Mouse (Mus musculus) intestine, postnatal 0 days (tissue): Measurements from ENCODE around the gene Actr6. TPM values are rescaled to one million over a fixed set of nuclear protein-coding genes. Genes with fewer than 3 reads are reported as not detected.
"Not testable (repeated sequence)": the region's sequence is repeated elsewhere in the genome, so short reads cannot be mapped to it uniquely, and the experiment has no call there.

ENCODE experiments used
- ATAC-seq: fragments of 200-750 bp; cut with Nextera tagmentation; 2 replicates; pipeline ENCODE4 v1.8.0; 2017; ENCODE audit warnings: mild to moderate bottlenecking, moderate TSS enrichment, moderate library complexity
- H3K27ac ChIP-seq: fragments of 300-500 bp; sonication (generic); 2 replicates; pipeline ENCODE4 v1.5.1; 2014; ENCODE audit warnings: mild to moderate bottlenecking, low read depth, low read length, moderate library complexity
- H3K27me3 ChIP-seq: fragments of 300-500 bp; sonication (generic); replicated peaks from 2 replicates; pipeline ENCODE4 v1.6.1; 2014; ENCODE audit warnings: low read length, mixed read lengths; ENCODE audit not compliant: control insufficient read depth, insufficient read depth
- H3K36me3 ChIP-seq: fragments of 300-500 bp; sonication (generic); 2 replicates; pipeline ENCODE4 v1.6.1; 2014; ENCODE audit warnings: mild to moderate bottlenecking, moderate library complexity; ENCODE audit not compliant: control insufficient read depth, insufficient read depth
- H3K4me1 ChIP-seq: fragments of 300-500 bp; sonication (generic); replicated peaks from 2 replicates; pipeline ENCODE4 v1.6.1; 2014; ENCODE audit warnings: antibody characterized with exemption, low read length, mixed read lengths; ENCODE audit not compliant: control insufficient read depth, insufficient read depth
- H3K4me2 ChIP-seq: fragments of 300-500 bp; sonication (generic); replicated peaks from 2 replicates; pipeline ENCODE4 v1.6.1; 2014; ENCODE audit warnings: low read depth, mild to moderate bottlenecking, moderate library complexity
- H3K4me3 ChIP-seq: fragments of 300-500 bp; sonication (generic); 2 replicates; pipeline ENCODE4 v1.5.1; 2014; ENCODE audit warnings: low read depth, low read length
- H3K9ac ChIP-seq: fragments of 300-500 bp; sonication (generic); 2 replicates; pipeline ENCODE4 v1.6.1; 2014; ENCODE audit warnings: mild to moderate bottlenecking, low read depth, low read length
- H3K9me3 ChIP-seq: fragments of 300-500 bp; sonication (generic); 2 replicates; pipeline ENCODE4 v1.6.1; 2016; ENCODE audit warnings: mixed run types; ENCODE audit not compliant: control insufficient read depth
- CTCF ChIP-seq: sonication (generic); IDR thresholded peaks from 2 replicates; pipeline ENCODE4 v1.5.1; 2016; ENCODE audit warnings: low read depth, mild to moderate bottlenecking, control low read depth, antibody characterized with exemption, moderate library complexity
- WGBS: fragments of 180-500 bp; shearing (Covaris S2); extraction: QIAGEN DNeasy Blood & Tissue Kit; methylation state at CpG from one replicate; pipeline ENCODE4 v1.1.7; 2014; 5-methylcytosine and 5-hydroxymethylcytosine counted together
- polyA plus RNA-seq: library from polyadenylated mRNA; unstranded; fragments of >200 nt; fragmentation: Nextera tagmentation; extraction: Ambion mirVana; gene quantifications from 2 replicates; pipeline ENCODE4 v1.2.1, GENCODE M21; 2015

The Actr6 gene
- polyA plus RNA-seq, 1 experiment from 2014 or later: 12.5 TPM

DNA sequence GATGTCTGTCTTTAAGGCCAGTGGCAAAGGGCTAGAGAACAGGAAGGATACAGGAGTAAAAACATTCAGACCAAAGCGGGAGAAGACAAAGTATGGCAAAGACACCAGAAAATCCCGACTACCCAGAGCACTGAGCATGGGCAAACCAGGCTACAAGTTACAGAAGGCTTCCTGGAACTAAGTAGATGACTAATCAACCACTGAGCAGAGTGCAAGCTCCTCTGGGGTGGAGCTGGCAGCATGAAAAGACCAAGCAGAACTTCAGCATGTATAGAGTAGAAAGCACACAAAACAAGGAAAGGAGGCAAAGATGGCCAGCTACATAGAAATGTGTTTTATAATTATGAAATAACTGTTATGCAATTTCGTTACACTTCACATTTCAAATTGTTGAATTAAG, 51.6 kb downstream of the Actr6 start:
- no peak for TF ChIP-seq CTCF
- H3K4me3 ChIP-seq: no peak overlapping the region
- H3K4me1 ChIP-seq: no peaks in the 10 kb centered on the region
- no peak overlapping the region for H3K4me2 ChIP-seq
- H3K27ac ChIP-seq: no peak overlapping the region
- 82% methylated on average over 3 of the region's 3 CpGs for WGBS
- no peak for ATAC-seq
- no peaks in the 10 kb centered on the region; the same call in 1 of the 2 replicates for H3K36me3 ChIP-seq
- H3K9ac ChIP-seq: no peak overlapping the region
- H3K9me3 ChIP-seq: no peaks in the 10 kb centered on the region
- no peaks in the 10 kb centered on the region for H3K27me3 ChIP-seq

DNA sequence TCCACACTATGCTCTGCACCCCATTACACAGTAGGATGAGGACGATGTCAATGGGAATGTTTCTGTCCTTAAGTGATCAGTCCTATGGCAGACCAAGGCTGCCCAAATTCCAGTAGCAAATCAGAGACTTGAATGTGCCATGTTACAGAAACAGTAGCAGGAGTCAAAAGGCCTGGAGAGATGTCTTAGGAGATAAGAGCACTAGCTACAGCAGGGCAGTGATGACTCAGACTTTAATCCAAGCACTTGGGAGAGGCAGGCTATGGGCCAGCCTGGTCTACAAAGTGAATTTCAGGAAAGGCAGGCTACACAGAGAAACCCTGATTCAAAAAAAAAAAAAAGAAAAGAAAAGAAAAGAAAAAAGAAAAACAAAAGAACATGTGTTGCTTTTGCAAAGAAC, 52.6 kb downstream of the Actr6 start:
- TF ChIP-seq CTCF: no peak

DNA sequence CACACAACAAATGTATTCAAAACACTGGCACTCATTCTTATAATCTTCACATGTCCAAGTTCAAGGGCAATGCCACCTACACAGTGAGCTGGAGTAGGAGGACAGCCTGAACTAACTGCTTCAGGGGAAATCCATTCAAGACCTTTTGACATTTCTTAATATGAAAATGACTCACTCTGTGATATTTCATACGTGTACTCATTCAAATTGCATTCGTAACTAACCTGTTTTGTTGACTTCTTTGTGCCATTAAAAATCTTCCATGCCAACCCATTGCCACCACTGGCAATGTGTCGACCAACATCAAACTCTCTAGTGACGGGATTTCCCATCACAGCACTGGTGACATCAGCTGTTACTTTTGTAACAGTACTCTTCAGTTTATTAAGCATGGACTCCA, 54.0 kb downstream of the Actr6 start:
- Histone ChIP-seq H3K4me3 (no peak overlapping the region), H3K9me3 (no peaks in the 10 kb centered on the region), H3K27ac (no peak overlapping the region), H3K4me1 (no peaks in the 10 kb centered on the region), H3K4me2 (no peak overlapping the region), H3K9ac (no peak overlapping the region), H3K36me3 (peaks cover 1% of the 10 kb centered on the region; the same call in 1 of the 2 replicates), H3K27me3 (no peaks in the 10 kb centered on the region)
- ATAC-seq: no peak
- TF ChIP-seq CTCF: no peak
- WGBS: 91% methylated on average over 4 of the region's 4 CpGs

More for the DNA sequence above, 52.6 kb downstream of the Actr6 start:
- H3K36me3 ChIP-seq: no peaks in the 10 kb centered on the region; the same call in 1 of the 2 replicates
- no peak overlapping the region for H3K4me2 ChIP-seq
- no peaks in the 10 kb centered on the region for H3K9me3 ChIP-seq
- no peaks in the 10 kb centered on the region for H3K4me1 ChIP-seq
- no peaks in the 10 kb centered on the region for H3K27me3 ChIP-seq
- no peak overlapping the region for H3K27ac ChIP-seq
- no peak overlapping the region for H3K4me3 ChIP-seq
- no peak for ATAC-seq
- WGBS: 93% methylated on average over 1 of the region's 1 CpGs
- no peak overlapping the region for H3K9ac ChIP-seq

DNA sequence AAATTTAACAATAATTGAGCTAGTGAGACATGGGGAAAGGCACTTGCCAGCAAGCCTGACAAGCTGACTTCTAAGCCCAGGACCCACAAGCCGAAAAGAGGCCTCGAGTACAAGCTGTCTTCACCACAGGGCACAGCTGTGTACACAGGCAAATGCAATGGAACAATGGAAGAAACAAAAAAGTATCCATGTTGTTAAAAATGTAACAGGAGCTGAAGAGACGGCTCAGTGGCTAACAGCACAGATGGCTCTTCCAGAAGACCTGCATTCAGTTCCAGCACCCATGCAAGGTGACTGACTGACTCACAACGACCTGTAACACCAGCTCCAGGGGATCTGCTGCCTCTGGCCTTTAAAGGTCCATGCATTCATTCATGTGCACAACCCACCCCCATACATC, 55.5 kb downstream of the Actr6 start:
- Histone ChIP-seq H3K9ac (no peak overlapping the region), H3K27ac (no peak overlapping the region)
- no peak for ATAC-seq

DNA sequence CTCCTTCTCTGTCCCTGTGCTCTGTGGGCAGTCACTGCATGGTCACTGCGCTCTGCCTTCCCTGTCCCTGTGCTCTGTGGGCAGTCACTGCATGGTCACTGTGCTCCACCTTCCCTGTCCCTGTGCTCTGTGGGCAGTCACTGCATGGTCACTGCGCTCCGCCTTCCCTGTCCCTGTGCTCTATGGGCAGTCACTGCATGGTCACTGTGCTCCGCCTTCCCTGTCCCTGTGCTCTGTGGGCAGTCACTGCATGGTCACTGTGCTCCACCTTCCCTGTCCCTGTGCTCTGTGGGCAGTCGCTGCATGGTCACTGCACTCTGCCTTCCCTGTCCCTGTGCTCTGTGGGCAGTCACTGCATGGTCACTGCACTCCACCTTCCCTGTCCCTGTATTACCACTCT, 61.7 kb downstream of the Actr6 start:
- not testable (repeated sequence) for ATAC-seq, H3K27ac ChIP-seq, H3K4me3 ChIP-seq, H3K4me2 ChIP-seq, H3K36me3 ChIP-seq, H3K9ac ChIP-seq, H3K9me3 ChIP-seq, H3K4me1 ChIP-seq, H3K27me3 ChIP-seq
- 96% methylated on average over 5 of the region's 5 CpGs for WGBS

More for the DNA sequence above, 55.5 kb downstream of the Actr6 start:
- Histone ChIP-seq H3K27me3 (no peaks in the 10 kb centered on the region), H3K9me3 (no peaks in the 10 kb centered on the region), H3K4me1 (no peaks in the 10 kb centered on the region), H3K4me2 (no peak overlapping the region), H3K4me3 (no peak overlapping the region), H3K36me3 (peaks cover 4% of the 10 kb centered on the region; the same call in 1 of the 2 replicates)
- 83% methylated on average over 4 of the region's 4 CpGs for WGBS
- no peak for TF ChIP-seq CTCF

DNA sequence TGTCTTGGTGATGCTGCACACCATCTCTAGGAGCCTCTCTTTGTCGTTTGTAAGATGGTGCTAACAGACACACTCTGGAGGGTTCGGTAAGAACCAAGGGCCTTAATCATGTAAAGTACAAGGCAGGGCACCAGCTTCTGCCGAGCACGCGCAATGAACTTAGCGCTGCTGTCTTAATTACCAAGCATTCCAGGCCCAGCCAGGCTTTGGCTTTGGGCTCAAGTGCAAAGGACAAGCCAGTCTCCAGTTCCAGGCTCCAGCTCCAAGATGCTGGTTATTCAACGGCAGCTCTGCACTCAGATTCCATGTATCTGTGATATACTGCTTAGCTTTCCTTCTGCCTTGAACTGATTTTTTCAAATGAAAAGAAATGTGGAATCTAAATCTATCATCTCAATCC, 64.5 kb downstream of the Actr6 start:
- Histone ChIP-seq H3K9ac (no peak overlapping the region), H3K4me3 (no peak overlapping the region), H3K9me3 (no peaks in the 10 kb centered on the region), H3K4me1 (no peaks in the 10 kb centered on the region), H3K36me3 (no peaks in the 10 kb centered on the region; the same call in 1 of the 2 replicates), H3K4me2 (no peak overlapping the region), H3K27me3 (no peaks in the 10 kb centered on the region), H3K27ac (no peak overlapping the region)
- TF ChIP-seq CTCF: no peak
- ATAC-seq: no peak
- 81% methylated on average over 7 of the region's 7 CpGs for WGBS

DNA sequence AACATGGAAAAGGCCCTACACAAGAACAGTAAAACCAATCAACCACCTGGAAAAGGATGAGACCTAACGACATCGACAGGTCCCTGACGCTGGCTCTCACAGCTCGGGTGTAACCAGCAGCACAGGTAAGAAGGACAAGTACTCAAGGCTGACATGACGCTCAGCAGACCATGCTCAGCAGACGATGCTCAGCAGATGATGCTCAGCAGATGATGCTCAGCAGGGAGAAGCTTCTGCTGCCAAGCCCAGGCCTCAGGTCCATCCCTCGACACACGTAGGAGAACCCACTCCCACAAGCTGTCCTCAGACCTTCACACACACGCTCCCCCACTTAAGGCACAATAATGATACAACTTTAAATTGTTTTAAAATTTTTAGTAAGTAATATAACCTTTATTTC, 66.4 kb downstream of the Actr6 start:
- Histone ChIP-seq H3K4me3 (no peak overlapping the region), H3K9me3 (no peaks in the 10 kb centered on the region), H3K4me2 (no peak overlapping the region), H3K9ac (no peak overlapping the region), H3K4me1 (no peaks in the 10 kb centered on the region), H3K27ac (no peak overlapping the region), H3K27me3 (no peaks in the 10 kb centered on the region), H3K36me3 (peaks cover 11% of the 10 kb centered on the region)
- TF ChIP-seq CTCF: no peak
- ATAC-seq: no peak
- WGBS: 85% methylated on average over 9 of the region's 9 CpGs
